Mouse (Mus musculus) kidney, adult 2 months (tissue): ENCODE data around the gene Cyp27b1.

Source experiments
- CTCF ChIP-seq: fragments of 200-500 bp; conservative IDR thresholded peaks from 2 replicates; pipeline ENCODE4 v1.5.1; 2011; ENCODE audit warnings: low read depth, mild to moderate bottlenecking, control low read depth, low read length, moderate library complexity, mixed read lengths; ENCODE audit not compliant: insufficient read depth, insufficient read length
- POLR2A ChIP-seq: fragments of 200-500 bp; IDR thresholded peaks from one replicate; pipeline ENCODE4 v1.6.1; 2011; ENCODE audit warnings: low read depth, low read length, control low read depth

- TF ChIP-seq CTCF (no peak), POLR2A (no peak)
Observed at GRCm38 (mm10) chr10:127041274-127041766, 6.7 kb upstream of the Cyp27b1 start, which contains the start of the genes Mettl1 and Eef1akmt3.
